Mouse (Mus musculus): ENCODE measurements around the gene Notch1.

Gene Notch1

GRCm38 (mm10) chr2:26529881-26530280, 13.4 kb upstream of the Notch1 start:
- DNase-seq (ENCODE audit: low spot score): no peak

GRCm38 (mm10) chr2:26529221-26529805, 12.8 kb upstream of the Notch1 start:
- no peak for DNase-seq (ENCODE audit: low spot score)

GRCm38 (mm10) chr2:26526443-26527257, 10.2 kb upstream of the Notch1 start:
- DNase-seq (ENCODE audit: low spot score): no peak

- no peak for DNase-seq (ENCODE audit: low spot score)
These were observed 9.0 kb upstream of the Notch1 start for GRCm38 (mm10) chr2:26525355-26526018.

GRCm38 (mm10) chr2:26522327-26522726, 5.9 kb upstream of the Notch1 start:
- DNase-seq (ENCODE audit: low spot score): no peak

GRCm38 (mm10) chr2:26519753-26520152, 3.3 kb upstream of the Notch1 start:
- DNase-seq (ENCODE audit: low spot score): no peak

- no peak for DNase-seq (ENCODE audit: low spot score)
These were observed 524 bp upstream of the Notch1 start for GRCm38 (mm10) chr2:26516987-26517386.

GRCm38 (mm10) chr2:26515335-26515734, 1.1 kb downstream of the Notch1 start:
- DNase-seq (ENCODE audit: low spot score): no peak

GRCm38 (mm10) chr2:26513105-26513745, 3.2 kb downstream of the Notch1 start:
- DNase-seq (ENCODE audit: low spot score): no peak

- no peak for DNase-seq (ENCODE audit: low spot score)
These were observed 7.8 kb downstream of the Notch1 start for GRCm38 (mm10) chr2:26508661-26509060.

GRCm38 (mm10) chr2:26507961-26508391, 8.5 kb downstream of the Notch1 start:
- DNase-seq (ENCODE audit: low spot score): no peak

- peak; percentile 68 for DNase-seq (ENCODE audit: low spot score)
These were observed 9.0 kb downstream of the Notch1 start for GRCm38 (mm10) chr2:26507481-26507886.

GRCm38 (mm10) chr2:26506746-26507280, 9.7 kb downstream of the Notch1 start:
- DNase-seq (ENCODE audit: low spot score): no peak

- no peak for DNase-seq (ENCODE audit: low spot score)
These were observed 11.5 kb downstream of the Notch1 start for GRCm38 (mm10) chr2:26504772-26505480.

- peak; percentile 51 for DNase-seq (ENCODE audit: low spot score)
These were observed 12.5 kb downstream of the Notch1 start for GRCm38 (mm10) chr2:26503661-26504575.

GRCm38 (mm10) chr2:26502863-26503631, 13.4 kb downstream of the Notch1 start:
- no peak for DNase-seq (ENCODE audit: low spot score)

- no peak for DNase-seq (ENCODE audit: low spot score)
These were observed 14.1 kb downstream of the Notch1 start for GRCm38 (mm10) chr2:26502299-26502862.

- no peak for DNase-seq (ENCODE audit: low spot score)
These were observed 14.8 kb downstream of the Notch1 start for GRCm38 (mm10) chr2:26501651-26502141.
